Comparison of ENCODE assay signal across 8 mouse cellular contexts in genomic region chr2:160601805-160602204, GRCm38 (mm10). TPM values are rescaled to one million over a fixed set of nuclear protein-coding genes. Genes with fewer than 3 reads are reported as not detected.
DNase-seq lines count a peak whose midpoint lies in the region; ATAC-seq and TF ChIP-seq lines count a peak whose summit lies in the region.
"Had no signal": no experiment of that assay in that cellular context is flagged by ENCODE, and none has a peak within 500 bp of the region (broad histone marks: within the 10 kb centered on the region; RNA-seq: fewer than 3 reads in every experiment).

No protein-coding gene starts in this region.

- no peaks in the 10 kb centered on the region for H3K36me3 ChIP-seq in kidney, embryonic 15.5 days
- H3K36me3 ChIP-seq in MEL (ENCODE audit: control insufficient read depth in 1 of 2, insufficient read depth in 2 of 2, low read length in 2 of 2) = peaks cover 0 to 14% of the 10 kb centered on the region in 2 experiments; a peak in 2 of 4 replicates

- H3K9ac ChIP-seq in kidney, embryonic 15.5 days = no peak overlapping the region
- H3K9ac ChIP-seq in MEL (ENCODE audit: control insufficient read depth, low read depth, low read length, poor library complexity, severe bottlenecking) = no peak overlapping the region

- ATAC-seq in kidney, embryonic 15.5 days (replicated peaks; ENCODE audit: low FRiP score) = no peak

- WGBS in kidney, embryonic 15.5 days = 72% methylated on average over 1 of the region's 1 CpGs
- WGBS in lung, adult 2 months = 30% methylated on average over 1 of the region's 1 CpGs

- no peak for TF ChIP-seq EP300 in MEL (IDR thresholded peaks at IDR 0.05; ENCODE audit: low read depth in 1 of 2, low read length in 2 of 2)

- TF ChIP-seq CTCF in MEL (IDR thresholded peaks at IDR 0.05 in 2 of 3, conservative IDR thresholded peaks at IDR 0.05 in 1 of 3; ENCODE audit: control insufficient read depth in 1 of 3, insufficient read depth in 1 of 3, low read depth in 2 of 3, low read length in 3 of 3, poor library complexity in 1 of 3, severe bottlenecking in 1 of 3) = peak; percentile 67 to 74 (median 72)
- TF ChIP-seq CTCF in lung, adult 2 months (IDR thresholded peaks at IDR 0.05; ENCODE audit: insufficient read depth, low read length) = peak; percentile 68

- H3K9me3 ChIP-seq in kidney, embryonic 15.5 days (replicated peaks) = no peaks in the 10 kb centered on the region
- H3K9me3 ChIP-seq in MEL (replicated peaks; ENCODE audit: insufficient read depth, low read length) = no peaks in the 10 kb centered on the region

- no peak overlapping the region for H3K4me3 ChIP-seq in kidney, embryonic 15.5 days (replicated peaks)
- no peak overlapping the region for H3K4me3 ChIP-seq in MEL (ENCODE audit: control insufficient read depth in 1 of 2, insufficient read depth in 1 of 2, low read depth in 2 of 2, low read length in 2 of 2)
- no peak overlapping the region for H3K4me3 ChIP-seq in lung, adult 2 months (replicated peaks; ENCODE audit: extremely low read depth, low read depth, low read length)
- H3K4me3 ChIP-seq: megakaryocyte, embryonic 14.5 days had no signal

- no peak overlapping the region for H3K4me2 ChIP-seq in kidney, embryonic 15.5 days

- no peak overlapping the region for H3K27ac ChIP-seq in kidney, embryonic 15.5 days
- H3K27ac ChIP-seq in MEL (ENCODE audit: control insufficient read depth, low read depth, low read length) = no peak overlapping the region

- peaks cover 11% of the 10 kb centered on the region for H3K4me1 ChIP-seq in kidney, embryonic 15.5 days
- H3K4me1 ChIP-seq in MEL (ENCODE audit: control insufficient read depth in 1 of 2, insufficient read depth in 2 of 2, low read length in 2 of 2) = peaks cover 6 to 8% of the 10 kb centered on the region in 2 experiments
- no peaks in the 10 kb centered on the region; the same call in 1 of the 2 replicates for H3K4me1 ChIP-seq in lung, adult 2 months (ENCODE audit: control insufficient read depth, insufficient read depth, low read length)

- TF ChIP-seq RAD21 in MEL (IDR thresholded peaks at IDR 0.05; ENCODE audit: low read depth, low read length) = peak; percentile 68

- H3K27me3 ChIP-seq in kidney, embryonic 15.5 days = no peaks in the 10 kb centered on the region
- H3K27me3 ChIP-seq in MEL (ENCODE audit: control insufficient read depth in 1 of 2, insufficient read depth in 2 of 2, low read length in 2 of 2) = no peaks in the 10 kb centered on the region

- peak; percentile 32 for DNase-seq in kidney, adult 9 months
- DNase-seq in MEL (ENCODE audit: low read depth, low spot score) (peak; percentile 64), MN1 (ENCODE audit: low spot score) (no peak)
- peak; percentile 71 for DNase-seq in c-Kit-positive CD71-positive TER-119-positive erythroid progenitor cells, embryonic 14.5 days (ENCODE audit: low spot score)
- DNase-seq in lung, adult 2 months = no peak
- no peak for DNase-seq in left cerebral cortex, postnatal 25 days (ENCODE audit: low spot score in 2 of 2)

- H3K79me2 ChIP-seq in MEL (ENCODE audit: control insufficient read depth, insufficient read depth, low read length, poor library complexity) = no peaks in the 10 kb centered on the region

- intact Hi-C loops in left cerebral cortex, postnatal 25 days (cut with DNase I) = loop anchor here (5.0 to 10.0 kb wide), 2 partner anchors 83 to 340 kb away; no protein-coding TSS in a partner anchor

- TF ChIP-seq POLR2A in MEL (IDR thresholded peaks at IDR 0.05; ENCODE audit: control insufficient read depth in 1 of 2, insufficient read depth in 1 of 2, low read depth in 1 of 2, low read length in 2 of 2, poor library complexity in 1 of 2) = no peak
- no peak for TF ChIP-seq POLR2A in lung, adult 2 months (IDR thresholded peaks at IDR 0.05; ENCODE audit: borderline replicate concordance, extremely low read depth, low read depth, low read length)

TF ChIP-seq in MEL, 35 proteins besides CTCF, POLR2A, EP300 and RAD21:
- TF ChIP-seq MYB (IDR thresholded peaks at IDR 0.05; ENCODE audit: low read depth, low read length) = no peak
- TF ChIP-seq MEF2A (IDR thresholded peaks at IDR 0.05; ENCODE audit: extremely low read depth, insufficient replicate concordance, low read depth, low read length, poor library complexity, severe bottlenecking) = no peak
- peak; percentile 86 for TF ChIP-seq SMC3 (IDR thresholded peaks at IDR 0.05; ENCODE audit: low read depth, low read length)
- TF ChIP-seq CHD2 (IDR thresholded peaks at IDR 0.05; ENCODE audit: low read length) = no peak
- no peak for TF ChIP-seq RCOR1 (IDR thresholded peaks at IDR 0.05; ENCODE audit: low read depth, low read length)
- no peak for TF ChIP-seq TBP (IDR thresholded peaks at IDR 0.05; ENCODE audit: low read depth, low read length)
- no peak for TF ChIP-seq SIN3A (IDR thresholded peaks at IDR 0.05; ENCODE audit: low read length)
- TF ChIP-seq POLR2AphosphoS2 (IDR thresholded peaks at IDR 0.05; ENCODE audit: low read length) = no peak
- no peak for TF ChIP-seq UBTF (IDR thresholded peaks at IDR 0.05; ENCODE audit: borderline replicate concordance, insufficient read depth, low read depth, low read length)
- peak; percentile 63 for TF ChIP-seq ZC3H11A (IDR thresholded peaks at IDR 0.05; ENCODE audit: low read depth, low read length)
- no peak for TF ChIP-seq MAX (IDR thresholded peaks at IDR 0.05; ENCODE audit: low read length)
- no peak for TF ChIP-seq GATA1 (IDR thresholded peaks at IDR 0.05; ENCODE audit: low read depth, low read length)
- no peak for TF ChIP-seq HCFC1 (IDR thresholded peaks at IDR 0.05; ENCODE audit: low read depth, low read length)
- TF ChIP-seq TCF12 (IDR thresholded peaks at IDR 0.05; ENCODE audit: low read depth, low read length) = no peak
- no peak for TF ChIP-seq ETS1 (IDR thresholded peaks at IDR 0.05; ENCODE audit: low read depth, low read length)

RNA-seq across cellular contexts. Expression of gene Top1, which starts 43.9 kb away (rescaled TPM):
- 92.2 and 95.1 TPM in 2 replicates for polyA plus RNA-seq in kidney, embryonic 15.5 days (2015; fragmentation: Nextera tagmentation; extraction: Ambion mirVana)
- total RNA-seq in MEL (2012; rRNA removed) = 33.5 and 36.5 TPM in 2 replicates
- polyA plus RNA-seq in MEL (2012; ENCODE audit: insufficient read depth in 1 of 2, insufficient read length in 2 of 2, low read depth in 1 of 2, low replicate concordance in 2 of 2, missing spikeins in 1 of 2) = 100 to 1,000 TPM in 1 of 2 experiments, 10 to 100 TPM in 1; 73.3 to 123 TPM
- polyA plus RNA-seq in lung, adult 2 months (2012; rRNA removed) = 10.7 and 14.2 TPM in 2 replicates
- 10 to 100 TPM; 83.0 to 85.7 TPM for total RNA-seq in left cerebral cortex, postnatal 25 days (2021)

Comparison
In these comparisons a context has a peak if more than half of its experiments do, and no peak if none do; other contexts are left out.
1. DNase-seq: peak in kidney, adult 9 months (single experiment), MEL (single experiment) and c-Kit-positive CD71-positive TER-119-positive erythroid progenitor cells, embryonic 14.5 days (single experiment); none in lung, adult 2 months (single experiment), MN1 (single experiment) and left cerebral cortex, postnatal 25 days (0 of 2).